In genomic region chr13:114362086-114362485, GRCm38 (mm10) we compare ENCODE assay signal across 24 mouse cellular contexts. TPM values are rescaled to one million over a fixed set of nuclear protein-coding genes. Genes with fewer than 3 reads are reported as not detected.
A peak's percentile ranks its signal among the peaks of the same experiment; 100 is the strongest.
DNase-seq lines count a peak whose midpoint lies in the region.
"Had no signal": no experiment of that assay in that cellular context is flagged by ENCODE, and none has a peak within 500 bp of the region (broad histone marks: within the 10 kb centered on the region; RNA-seq: fewer than 3 reads in every experiment).

No protein-coding gene starts in this region.

- H3K4me1 ChIP-seq in hindbrain, embryonic 10.5 days (replicated peaks): no peaks in the 10 kb centered on the region
- H3K4me1 ChIP-seq: embryonic facial prominence, embryonic 12.5 days; forebrain, embryonic 10.5 days; hindbrain, embryonic 15.5 days; limb, embryonic 12.5 days; liver, embryonic 15.5 days had no signal

- H3K27me3 ChIP-seq in hindbrain, embryonic 10.5 days (ENCODE audit: insufficient read depth, poor library complexity, severe bottlenecking): no peaks in the 10 kb centered on the region
- H3K27me3 ChIP-seq: embryonic facial prominence, embryonic 12.5 days; heart, embryonic 13.5 days; hindbrain, embryonic 15.5 days; limb, embryonic 12.5 days; liver, embryonic 15.5 days had no signal

- no peak overlapping the region for H3K27ac ChIP-seq in hindbrain, embryonic 10.5 days
- H3K27ac ChIP-seq: embryonic facial prominence, embryonic 12.5 days; forebrain, embryonic 10.5 days; heart, embryonic 13.5 days; hindbrain, embryonic 15.5 days; limb, embryonic 12.5 days; liver, embryonic 15.5 days had no signal

- peaks cover 12% of the 10 kb centered on the region for H3K36me3 ChIP-seq in hindbrain, embryonic 10.5 days
- H3K36me3 ChIP-seq: embryonic facial prominence, embryonic 12.5 days; hindbrain, embryonic 15.5 days; liver, embryonic 15.5 days had no signal

- no peaks in the 10 kb centered on the region for H3K9me3 ChIP-seq in hindbrain, embryonic 10.5 days
- H3K9me3 ChIP-seq: embryonic facial prominence, embryonic 12.5 days; forebrain, embryonic 10.5 days; heart, embryonic 13.5 days; hindbrain, embryonic 15.5 days; limb, embryonic 12.5 days; liver, embryonic 15.5 days had no signal

- 86% methylated on average over 3 of the region's 3 CpGs for WGBS in hindbrain, embryonic 10.5 days

- DNase-seq in adrenal gland, adult 2 months: peak; percentile 69
- DNase-seq in adrenal gland, postnatal 10 days: no peak
- DNase-seq in 3134 (ENCODE audit: extremely low read depth, insufficient read length, low spot score): peak; percentile 28
- peak; percentile 8 for DNase-seq in NIH3T3 (ENCODE audit: low read depth)
- peak; percentile 60 to 62 for DNase-seq in adrenal gland, postnatal 36 days
- DNase-seq in hindbrain, embryonic 10.5 days (ENCODE audit: low spot score): no peak
- DNase-seq in embryo, embryonic 9.5 days (ENCODE audit: extremely low spot score): no peak
- no peak for DNase-seq in spleen, postnatal 14 days (ENCODE audit: low spot score in 2 of 2)
- DNase-seq: B cell, adult 2 months; cerebellum, adult 9-10 months; cerebellum, postnatal 36 days; gastrocnemius, postnatal 36 days; heart, postnatal 10 days; kidney, adult 11 months; kidney, postnatal 14 days; lung, embryonic 14.5 days; lung, postnatal 14 days; right cerebral cortex, adult 18-20 months had no signal

- H3K4me3 ChIP-seq in hindbrain, embryonic 10.5 days: no peak overlapping the region
- H3K4me3 ChIP-seq: embryonic facial prominence, embryonic 12.5 days; forebrain, embryonic 10.5 days; heart, embryonic 13.5 days; hindbrain, embryonic 15.5 days; limb, embryonic 12.5 days; liver, embryonic 15.5 days had no signal

RNA-seq across cellular contexts. Expression of gene Ndufs4, which starts 26.0 kb away (rescaled TPM):
- 100 to 1,000 TPM; 180 to 234 TPM for total RNA-seq in adrenal gland, adult 2 months (2021)
- 37.9 and 55.0 TPM in 2 replicates for polyA plus RNA-seq in adrenal gland, adult 2 months (2012; rRNA removed)
- 100 to 1,000 TPM; 410 to 451 TPM for total RNA-seq in adrenal gland, postnatal 10 days (2021)
- total RNA-seq in adrenal gland, postnatal 36 days (2021): 100 to 1,000 TPM; 228 to 263 TPM
- polyA plus RNA-seq in hindbrain, embryonic 10.5 days (2016; fragmentation: Nextera tagmentation; extraction: Ambion mirVana): 286 and 327 TPM in 2 replicates

Comparison
In these comparisons a context has a peak if more than half of its experiments do, and no peak if none do; other contexts are left out.
1. DNase-seq: peak in adrenal gland, adult 2 months (single experiment), 3134 (single experiment), NIH3T3 (single experiment) and adrenal gland, postnatal 36 days (2 of 2); none in adrenal gland, postnatal 10 days (single experiment), hindbrain, embryonic 10.5 days (single experiment), embryo, embryonic 9.5 days (single experiment) and spleen, postnatal 14 days (0 of 2).